Mouse (Mus musculus): ENCODE results near the gene Cog5. TPM values are rescaled to one million over a fixed set of nuclear protein-coding genes. Genes with fewer than 3 reads are reported as not detected.

The Cog5 gene
- polyA plus RNA-seq, 1 experiment, result 7.3 TPM

GRCm38 (mm10) chr12:31964074-31964473 is 309.4 kb downstream of the Cog5 start:
- Histone ChIP-seq H3K4me1 (ENCODE audit: control insufficient read depth, insufficient read depth, insufficient read length, low read length) (no peaks in the 10 kb centered on the region), H3K4me3 (ENCODE audit: low read depth, low read length) (no peak overlapping the region), H3K36me3 (ENCODE audit: control insufficient read depth, insufficient read depth, low read length) (no peaks in the 10 kb centered on the region), H3K27ac (ENCODE audit: insufficient read depth, low read depth, low read length) (no peak overlapping the region), H3K27me3 (ENCODE audit: control insufficient read depth, insufficient read depth, low read length) (no peaks in the 10 kb centered on the region)
- WGBS, result 93% methylated on average over 6 of the region's 6 CpGs
- no peak for TF ChIP-seq POLR2A (IDR thresholded peaks at IDR 0.05; ENCODE audit: low read depth, low read length)
- no peak for TF ChIP-seq CTCF (IDR thresholded peaks at IDR 0.05; ENCODE audit: extremely low read depth, insufficient read length, insufficient replicate concordance, low read depth, low read length)

GRCm38 (mm10) chr12:31965517-31966212 is 311.0 kb downstream of the Cog5 start:
- Histone ChIP-seq H3K4me3 (ENCODE audit: low read depth, low read length) (no peak overlapping the region), H3K36me3 (ENCODE audit: control insufficient read depth, insufficient read depth, low read length) (no peaks in the 10 kb centered on the region), H3K4me1 (ENCODE audit: control insufficient read depth, insufficient read depth, insufficient read length, low read length) (no peaks in the 10 kb centered on the region), H3K27me3 (ENCODE audit: control insufficient read depth, insufficient read depth, low read length) (no peaks in the 10 kb centered on the region), H3K27ac (ENCODE audit: insufficient read depth, low read depth, low read length) (no peak overlapping the region)
- WGBS, result 77% methylated on average over 12 of the region's 12 CpGs
- TF ChIP-seq CTCF (IDR thresholded peaks at IDR 0.05; ENCODE audit: extremely low read depth, insufficient read length, insufficient replicate concordance, low read depth, low read length) (no peak), POLR2A (IDR thresholded peaks at IDR 0.05; ENCODE audit: low read depth, low read length) (no peak)

GRCm38 (mm10) chr12:31966405-31966804 is 311.7 kb downstream of the Cog5 start:
- no peaks in the 10 kb centered on the region for H3K4me1 ChIP-seq (ENCODE audit: control insufficient read depth, insufficient read depth, insufficient read length, low read length)
- TF ChIP-seq POLR2A (IDR thresholded peaks at IDR 0.05; ENCODE audit: low read depth, low read length), result no peak
- no peak for TF ChIP-seq CTCF (IDR thresholded peaks at IDR 0.05; ENCODE audit: extremely low read depth, insufficient read length, insufficient replicate concordance, low read depth, low read length)

DNA sequence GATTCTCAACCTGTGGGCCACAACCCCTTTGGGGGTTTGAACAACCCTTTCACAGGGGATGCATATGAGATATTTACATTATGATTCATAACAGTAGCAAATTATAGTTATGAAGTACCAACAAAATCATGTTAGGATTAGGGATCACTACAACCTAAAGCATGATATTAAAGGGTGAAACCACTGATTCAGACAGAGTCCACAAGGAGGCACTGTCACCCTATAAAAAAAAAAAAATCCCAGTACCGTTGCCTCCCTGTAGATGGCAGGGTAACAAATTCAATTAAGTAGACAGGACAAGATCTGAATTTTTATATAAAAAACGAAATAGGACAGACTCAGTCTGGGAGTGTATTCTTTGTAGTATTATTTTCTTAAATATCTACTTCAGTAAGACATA is 312.9 kb downstream of the Cog5 start:
- Histone ChIP-seq H3K27me3 (ENCODE audit: control insufficient read depth, insufficient read depth, low read length) (no peaks in the 10 kb centered on the region), H3K4me3 (ENCODE audit: low read depth, low read length) (no peak overlapping the region), H3K4me1 (ENCODE audit: control insufficient read depth, insufficient read depth, insufficient read length, low read length) (no peaks in the 10 kb centered on the region), H3K27ac (ENCODE audit: insufficient read depth, low read depth, low read length) (no peak overlapping the region), H3K36me3 (ENCODE audit: control insufficient read depth, insufficient read depth, low read length) (no peaks in the 10 kb centered on the region)
- no peak for TF ChIP-seq POLR2A (IDR thresholded peaks at IDR 0.05; ENCODE audit: low read depth, low read length)
- TF ChIP-seq CTCF (IDR thresholded peaks at IDR 0.05; ENCODE audit: extremely low read depth, insufficient read length, insufficient replicate concordance, low read depth, low read length), result no peak
- 4% methylated on average over 2 of the region's 2 CpGs for WGBS

More at GRCm38 (mm10) chr12:31966405-31966804, 311.7 kb downstream of the Cog5 start:
- Histone ChIP-seq H3K36me3 (ENCODE audit: control insufficient read depth, insufficient read depth, low read length) (no peaks in the 10 kb centered on the region), H3K27ac (ENCODE audit: insufficient read depth, low read depth, low read length) (no peak overlapping the region), H3K4me3 (ENCODE audit: low read depth, low read length) (no peak overlapping the region), H3K27me3 (ENCODE audit: control insufficient read depth, insufficient read depth, low read length) (no peaks in the 10 kb centered on the region)
- WGBS, result 75% methylated on average over 4 of the region's 4 CpGs

DNA sequence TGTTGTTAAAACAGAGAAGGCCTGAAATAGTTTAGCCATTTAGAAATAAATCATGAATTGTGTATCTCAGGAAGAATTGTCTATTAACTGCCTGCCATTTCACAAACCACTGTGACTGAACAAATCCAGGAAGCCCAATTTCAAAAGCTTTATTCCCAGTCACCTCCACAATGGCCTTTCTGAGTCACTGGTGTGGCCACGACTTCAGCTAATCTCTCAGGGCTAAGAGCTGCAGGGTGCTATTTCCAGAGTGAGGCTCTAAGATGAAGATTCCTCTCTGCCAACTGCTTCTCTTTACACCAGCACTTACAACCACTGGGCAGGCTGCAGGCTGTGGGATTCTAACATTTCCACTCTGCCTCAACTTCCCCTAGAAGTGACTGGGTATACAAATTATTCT is 314.4 kb downstream of the Cog5 start:
- TF ChIP-seq POLR2A (IDR thresholded peaks at IDR 0.05; ENCODE audit: low read depth, low read length) (no peak), CTCF (IDR thresholded peaks at IDR 0.05; ENCODE audit: extremely low read depth, insufficient read length, insufficient replicate concordance, low read depth, low read length) (no peak)
- Histone ChIP-seq H3K36me3 (ENCODE audit: control insufficient read depth, insufficient read depth, low read length) (no peaks in the 10 kb centered on the region), H3K4me3 (ENCODE audit: low read depth, low read length) (no peak overlapping the region), H3K27ac (ENCODE audit: insufficient read depth, low read depth, low read length) (no peak overlapping the region), H3K4me1 (ENCODE audit: control insufficient read depth, insufficient read depth, insufficient read length, low read length) (peaks cover 2% of the 10 kb centered on the region; the same call in 1 of the 2 replicates), H3K27me3 (ENCODE audit: control insufficient read depth, insufficient read depth, low read length) (no peaks in the 10 kb centered on the region)
- WGBS, result 37% methylated on average over 1 of the region's 1 CpGs

DNA sequence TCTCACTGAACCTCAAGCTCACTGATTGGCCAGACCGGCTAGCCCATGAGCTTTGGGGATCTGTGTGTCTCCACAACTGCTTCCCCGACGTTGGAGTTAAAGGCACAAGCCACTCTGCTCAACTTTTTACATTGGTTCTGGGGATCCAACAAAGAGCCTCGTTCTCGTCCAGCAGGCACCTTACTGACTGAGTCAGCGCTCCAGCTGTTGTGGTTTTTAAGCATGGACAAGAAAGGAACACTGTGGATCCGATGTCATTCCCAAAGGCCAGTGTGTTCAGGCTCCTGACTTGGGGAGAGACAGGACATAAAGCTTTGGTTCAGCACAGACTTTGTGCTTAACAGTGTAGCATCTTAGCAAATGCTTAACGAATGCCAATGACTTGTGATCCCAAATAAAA is 316.9 kb downstream of the Cog5 start:
- 88% methylated on average over 8 of the region's 8 CpGs for WGBS
- Histone ChIP-seq H3K4me1 (ENCODE audit: control insufficient read depth, insufficient read depth, insufficient read length, low read length) (peaks cover 2% of the 10 kb centered on the region; the same call in 1 of the 2 replicates), H3K36me3 (ENCODE audit: control insufficient read depth, insufficient read depth, low read length) (no peaks in the 10 kb centered on the region), H3K27me3 (ENCODE audit: control insufficient read depth, insufficient read depth, low read length) (no peaks in the 10 kb centered on the region), H3K4me3 (ENCODE audit: low read depth, low read length) (no peak overlapping the region), H3K27ac (ENCODE audit: insufficient read depth, low read depth, low read length) (no peak overlapping the region)
- no peak for TF ChIP-seq POLR2A (IDR thresholded peaks at IDR 0.05; ENCODE audit: low read depth, low read length)
- no peak for TF ChIP-seq CTCF (IDR thresholded peaks at IDR 0.05; ENCODE audit: extremely low read depth, insufficient read length, insufficient replicate concordance, low read depth, low read length)

DNA sequence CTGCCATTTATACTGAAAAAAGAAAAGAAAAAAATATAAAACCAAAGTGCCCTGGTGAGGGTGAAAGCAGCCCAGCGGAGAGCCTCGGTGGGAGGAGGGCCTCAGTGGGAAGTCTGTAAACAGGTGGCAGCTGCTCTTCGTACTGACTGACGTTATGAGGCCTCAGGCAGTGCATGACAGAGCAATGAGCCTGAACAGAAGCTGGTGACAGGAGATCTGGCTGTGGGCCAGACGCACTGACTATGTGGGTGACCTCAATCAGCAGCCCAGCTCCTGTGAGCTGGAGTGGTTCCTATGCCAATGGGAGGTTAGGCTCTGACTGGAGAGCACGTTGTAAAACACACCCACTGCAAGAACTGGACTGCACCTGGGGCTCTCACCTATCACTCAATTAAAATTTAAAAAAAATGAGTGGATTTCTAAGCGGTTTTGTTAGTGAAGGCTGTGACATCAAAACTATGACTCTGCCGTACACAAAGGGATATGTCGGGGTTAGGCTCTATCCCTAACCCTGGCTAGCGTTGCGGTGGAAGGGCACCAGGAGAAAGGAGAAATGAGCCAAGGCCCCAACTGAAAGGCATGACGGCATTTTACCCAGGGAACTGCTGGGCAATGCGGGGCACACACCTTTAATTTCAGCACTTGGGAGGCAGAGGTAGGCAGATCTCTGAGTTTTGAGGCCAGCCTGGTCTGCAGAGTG is 319.0 kb downstream of the Cog5 start:
- WGBS, result 23% methylated on average over 13 of the region's 13 CpGs
- Histone ChIP-seq H3K27ac (ENCODE audit: insufficient read depth, low read depth, low read length) (no peak overlapping the region), H3K4me3 (ENCODE audit: low read depth, low read length) (peak overlapping the region; percentile 33), H3K27me3 (ENCODE audit: control insufficient read depth, insufficient read depth, low read length) (no peaks in the 10 kb centered on the region), H3K4me1 (ENCODE audit: control insufficient read depth, insufficient read depth, insufficient read length, low read length) (peaks cover 2% of the 10 kb centered on the region; the same call in 1 of the 2 replicates), H3K36me3 (ENCODE audit: control insufficient read depth, insufficient read depth, low read length) (no peaks in the 10 kb centered on the region)
- TF ChIP-seq POLR2A (IDR thresholded peaks at IDR 0.05; ENCODE audit: low read depth, low read length), result no peak
- TF ChIP-seq CTCF (IDR thresholded peaks at IDR 0.05; ENCODE audit: extremely low read depth, insufficient read length, insufficient replicate concordance, low read depth, low read length), result no peak

Measured in small intestine, adult 2 months (tissue).